Mouse (Mus musculus) kidney, embryonic 15.5 days (tissue): ENCODE results near the gene Foxj2. TPM values are rescaled to one million over a fixed set of nuclear protein-coding genes. Genes with fewer than 3 reads are reported as not detected.
A peak's percentile ranks its signal among the peaks of the same experiment; 100 is the strongest.

ENCODE experiments used
- ATAC-seq: fragments of 200-750 bp; cut with Nextera tagmentation; replicated peaks from 2 replicates; pipeline ENCODE4 v1.8.0; 2017; ENCODE audit warnings: moderate TSS enrichment; ENCODE audit not compliant: low FRiP score
- H3K27ac ChIP-seq: fragments of 300-500 bp; sonication (generic); 2 replicates; pipeline ENCODE4 v1.5.1; 2015; ENCODE audit warnings: mild to moderate bottlenecking, inconsistent platforms
- H3K27me3 ChIP-seq: fragments of 300-500 bp; sonication (generic); 2 replicates; pipeline ENCODE4 v1.6.1; 2015; ENCODE audit warnings: inconsistent platforms
- H3K36me3 ChIP-seq: fragments of 300-500 bp; sonication (generic); 2 replicates; pipeline ENCODE4 v1.6.1; 2015; ENCODE audit warnings: inconsistent platforms
- H3K4me1 ChIP-seq: fragments of 300-500 bp; sonication (generic); 2 replicates; pipeline ENCODE4 v1.6.1; 2015; ENCODE audit warnings: inconsistent platforms
- H3K4me2 ChIP-seq: fragments of 300-500 bp; sonication (generic); 2 replicates; pipeline ENCODE4 v1.6.1; 2015; ENCODE audit warnings: moderate library complexity, mild to moderate bottlenecking, inconsistent platforms
- H3K4me3 ChIP-seq: fragments of 300-500 bp; sonication (generic); replicated peaks from 2 replicates; pipeline ENCODE4 v1.5.1; 2015; ENCODE audit warnings: mild to moderate bottlenecking, inconsistent platforms
- H3K9ac ChIP-seq: fragments of 300-500 bp; sonication (generic); 2 replicates; pipeline ENCODE4 v1.6.1; 2015; ENCODE audit warnings: mild to moderate bottlenecking, inconsistent platforms
- H3K9me3 ChIP-seq: fragments of 300-500 bp; sonication (generic); replicated peaks from 2 replicates; pipeline ENCODE4 v1.6.1; 2016; ENCODE audit warnings: inconsistent platforms
- WGBS: fragments of 180-500 bp; shearing (Covaris S2); methylation state at CpG from one replicate; pipeline ENCODE4 v1.1.7; 2015; ENCODE audit warnings: mixed read lengths; 5-methylcytosine and 5-hydroxymethylcytosine counted together
- polyA plus RNA-seq: library from polyadenylated mRNA; unstranded; fragments of >200 nt; fragmentation: Nextera tagmentation; extraction: Ambion mirVana; gene quantifications from 2 replicates; pipeline ENCODE4 v1.2.1, GENCODE M21; 2015

Gene Foxj2
- polyA plus RNA-seq, 1 experiment from 2014 or later: 6.3 TPM

DNA sequence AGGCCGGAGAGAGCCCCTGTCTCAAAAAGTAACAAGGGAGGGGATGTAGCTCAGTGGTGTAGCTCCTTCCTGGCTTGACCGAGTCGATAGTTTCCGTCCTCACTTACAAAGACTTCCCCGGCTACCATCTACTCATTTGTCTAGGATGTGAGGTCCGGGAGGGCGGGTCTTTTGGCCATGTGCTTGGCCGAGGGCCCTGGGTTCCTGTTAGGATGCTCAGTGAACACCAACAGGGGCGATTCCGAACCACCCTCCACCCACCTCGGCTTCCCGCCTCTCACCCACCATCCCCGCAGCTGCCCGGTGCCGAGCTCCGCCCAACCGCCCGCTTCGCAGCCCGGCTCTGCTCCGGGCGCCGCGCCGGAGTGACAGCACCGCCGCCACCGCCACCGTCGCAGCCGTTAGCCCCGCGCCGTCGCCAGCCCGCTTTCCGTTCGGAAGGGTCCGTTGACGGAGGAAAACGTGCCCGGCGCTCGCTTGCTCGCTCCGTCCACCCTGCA is 18.4 kb upstream of the Foxj2 start, which contains the start of gene Slc2a3:
TSS of gene Slc2a3 (minus strand) at position 340 of the 500 bp plus-strand sequence.
- peak within 1 kb of the TSS; percentile 98 for H3K4me2 ChIP-seq
- peak within 1 kb of the TSS; percentile 62 for H3K4me3 ChIP-seq
- under 1% methylated on average over 46 of the region's 46 CpGs for WGBS
- H3K27me3 ChIP-seq: peaks cover 18% of the 10 kb centered on the region
- peak; percentile 74 for ATAC-seq
- H3K9ac ChIP-seq: peak within 1 kb of the TSS; percentile 58
- H3K36me3 ChIP-seq: no peaks in the 10 kb centered on the region
- H3K27ac ChIP-seq: peak within 1 kb of the TSS; percentile 54
- peaks cover 17% of the 10 kb centered on the region for H3K4me1 ChIP-seq
- no peaks in the 10 kb centered on the region for H3K9me3 ChIP-seq

- 3% methylated on average over 34 of the region's 34 CpGs for WGBS
- peak overlapping the region; percentile 54 for H3K27ac ChIP-seq
- H3K36me3 ChIP-seq: no peaks in the 10 kb centered on the region
- no peaks in the 10 kb centered on the region for H3K9me3 ChIP-seq
- H3K4me3 ChIP-seq: peak overlapping the region; percentile 62
- ATAC-seq: peak; percentile 76
- peak overlapping the region; percentile 58 for H3K9ac ChIP-seq
- H3K4me2 ChIP-seq: peak overlapping the region; percentile 98
- peaks cover 17% of the 10 kb centered on the region for H3K4me1 ChIP-seq
- H3K27me3 ChIP-seq: peaks cover 18% of the 10 kb centered on the region
These were observed 17.8 kb upstream of the Foxj2 start for GRCm38 (mm10) chr6:122801801-122802514.

DNA sequence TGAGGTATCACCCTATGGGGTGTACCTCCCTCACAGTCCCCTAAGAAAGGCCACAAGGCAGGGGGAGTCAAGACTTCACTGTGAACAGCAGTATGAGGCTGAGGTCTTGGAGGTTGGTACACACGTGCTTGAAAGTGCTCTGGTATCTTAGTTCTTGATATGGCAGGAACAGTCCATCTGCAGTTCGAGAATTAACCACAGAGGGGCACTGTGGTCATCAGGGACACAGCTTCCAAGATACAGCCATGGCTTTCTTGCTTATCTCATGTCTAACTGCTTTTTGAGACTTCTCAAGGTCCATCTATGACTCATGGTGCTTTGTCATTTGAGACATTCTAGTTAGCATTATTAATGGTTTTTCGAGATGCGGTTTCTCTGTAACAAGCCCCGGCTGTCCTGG is 15.3 kb upstream of the Foxj2 start:
- no peak overlapping the region for H3K4me3 ChIP-seq
- H3K36me3 ChIP-seq: no peaks in the 10 kb centered on the region
- ATAC-seq: no peak
- H3K9me3 ChIP-seq: no peaks in the 10 kb centered on the region
- WGBS: 26% methylated on average over 5 of the region's 5 CpGs
- no peak overlapping the region for H3K27ac ChIP-seq
- H3K9ac ChIP-seq: no peak overlapping the region
- no peak overlapping the region for H3K4me2 ChIP-seq
- H3K4me1 ChIP-seq: peaks cover 17% of the 10 kb centered on the region
- H3K27me3 ChIP-seq: peaks cover 18% of the 10 kb centered on the region

- ATAC-seq: no peak
- Histone ChIP-seq H3K4me3 (peak overlapping the region; percentile 73), H3K4me2 (peak overlapping the region; percentile 70), H3K27ac (peak overlapping the region; percentile 100), H3K36me3 (no peaks in the 10 kb centered on the region), H3K27me3 (no peaks in the 10 kb centered on the region), H3K9me3 (no peaks in the 10 kb centered on the region), H3K4me1 (peaks cover 10% of the 10 kb centered on the region), H3K9ac (peak overlapping the region; percentile 49)
- WGBS: 1% methylated on average over 11 of the region's 11 CpGs
These were observed 9.6 kb upstream of the Foxj2 start for GRCm38 (mm10) chr6:122810022-122810614.

GRCm38 (mm10) chr6:122810615-122811279 is 9.0 kb upstream of the Foxj2 start:
- peaks cover 10% of the 10 kb centered on the region for H3K4me1 ChIP-seq
- no peaks in the 10 kb centered on the region for H3K9me3 ChIP-seq
- H3K4me3 ChIP-seq: peak overlapping the region; percentile 73
- peak overlapping the region; percentile 69 for H3K9ac ChIP-seq
- peak; percentile 99 for ATAC-seq
- under 1% methylated on average over 29 of the region's 30 CpGs for WGBS
- no peaks in the 10 kb centered on the region for H3K36me3 ChIP-seq
- H3K27me3 ChIP-seq: no peaks in the 10 kb centered on the region
- H3K4me2 ChIP-seq: peak overlapping the region; percentile 70
- H3K27ac ChIP-seq: peak overlapping the region; percentile 100

GRCm38 (mm10) chr6:122811280-122811652 is 8.4 kb upstream of the Foxj2 start:
- Histone ChIP-seq H3K4me3 (peak overlapping the region; percentile 73), H3K9me3 (no peaks in the 10 kb centered on the region), H3K4me2 (peak overlapping the region; percentile 70), H3K4me1 (peaks cover 10% of the 10 kb centered on the region), H3K9ac (peak overlapping the region; percentile 69), H3K27ac (peak overlapping the region; percentile 100), H3K36me3 (no peaks in the 10 kb centered on the region), H3K27me3 (no peaks in the 10 kb centered on the region)
- ATAC-seq: peak; percentile 96
- WGBS: under 1% methylated on average over 38 of the region's 38 CpGs

DNA sequence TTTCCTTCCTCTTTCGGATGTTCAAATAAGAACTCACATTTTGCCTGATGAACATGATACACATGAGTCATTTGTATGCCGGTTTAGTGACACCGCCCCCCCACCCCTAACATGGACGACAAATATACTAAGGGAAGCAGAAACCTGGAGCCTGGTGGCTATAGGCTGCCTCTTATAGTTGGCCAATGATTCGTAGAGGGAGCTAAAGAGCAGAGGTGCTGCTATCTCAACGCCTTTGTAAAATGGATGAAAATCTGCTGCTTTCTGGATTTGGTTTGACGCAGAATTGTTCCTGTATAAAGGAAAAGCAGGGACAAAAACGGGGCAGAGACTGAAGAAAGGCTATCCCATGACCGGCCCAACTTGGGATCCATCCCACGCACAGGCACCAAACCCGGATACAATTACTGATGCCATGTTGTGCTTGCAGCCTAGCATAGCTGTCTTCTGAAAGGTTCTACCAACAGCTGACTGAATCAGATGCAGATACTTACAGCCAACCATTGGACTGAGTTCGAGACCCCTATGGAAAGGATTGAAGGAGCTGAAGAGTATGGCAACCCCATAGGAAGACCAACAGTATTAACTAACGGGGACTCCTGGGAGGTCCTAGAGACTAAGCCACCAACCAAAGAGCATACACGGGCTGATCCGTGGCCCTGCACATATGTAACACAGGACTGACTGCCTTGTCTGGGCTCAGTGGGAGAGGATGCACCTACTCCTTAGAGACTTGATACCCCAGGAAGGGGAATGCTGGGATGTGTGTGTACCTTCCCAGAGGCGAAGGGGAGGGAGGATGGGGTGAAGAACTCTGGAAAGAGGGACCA is 7.7 kb upstream of the Foxj2 start:
- Histone ChIP-seq H3K9ac (peak overlapping the region; percentile 69; the same call in 1 of the 2 replicates), H3K4me3 (peak overlapping the region; percentile 73), H3K9me3 (no peaks in the 10 kb centered on the region), H3K4me2 (peak overlapping the region; percentile 70), H3K27ac (peak overlapping the region; percentile 100), H3K36me3 (no peaks in the 10 kb centered on the region), H3K4me1 (peaks cover 10% of the 10 kb centered on the region), H3K27me3 (no peaks in the 10 kb centered on the region)
- 24% methylated on average over 16 of the region's 16 CpGs for WGBS
- peak; percentile 41 for ATAC-seq

DNA sequence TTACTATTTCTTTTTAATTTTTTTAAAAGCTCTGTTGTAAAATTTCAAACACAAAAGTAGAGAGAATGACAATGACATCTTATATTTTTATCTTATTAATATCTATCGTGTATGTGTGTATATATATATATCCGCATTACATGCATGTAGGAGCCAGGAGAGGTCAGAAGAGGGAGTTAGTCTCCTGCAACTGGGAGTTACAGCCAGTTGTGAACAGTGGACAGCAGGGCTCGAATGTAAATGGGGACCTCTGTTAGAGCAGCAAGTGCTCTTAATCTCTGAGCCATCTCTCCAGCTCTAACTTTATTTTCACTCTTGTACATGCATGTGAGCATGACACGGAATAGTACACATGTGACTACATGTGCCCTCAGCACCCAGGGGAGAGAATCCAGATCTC is 7.0 kb upstream of the Foxj2 start:
- ATAC-seq: no peak
- H3K4me1 ChIP-seq: peaks cover 10% of the 10 kb centered on the region
- WGBS: 89% methylated on average over 4 of the region's 4 CpGs

DNA sequence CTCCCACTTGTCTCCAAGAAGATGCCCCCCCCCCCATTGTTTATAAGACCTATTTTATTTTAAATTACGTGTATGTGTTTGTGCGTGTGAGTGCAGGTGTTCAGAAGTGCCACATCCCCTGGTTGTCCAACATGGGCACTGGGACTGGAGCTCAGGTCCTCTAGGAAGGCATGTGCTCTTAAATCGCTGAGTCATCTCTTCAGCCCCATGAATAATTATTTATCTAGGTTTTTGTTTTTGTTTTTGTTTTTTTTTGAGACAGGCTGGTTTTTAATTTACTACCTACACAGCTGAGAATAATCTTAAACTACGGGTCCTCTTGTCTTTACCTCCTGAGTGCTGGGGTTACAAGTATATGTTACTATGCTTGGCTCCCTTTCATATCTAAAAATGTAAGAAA is 6.1 kb upstream of the Foxj2 start:
- Histone ChIP-seq H3K27ac (no peak overlapping the region), H3K27me3 (no peaks in the 10 kb centered on the region), H3K9ac (no peak overlapping the region), H3K36me3 (no peaks in the 10 kb centered on the region), H3K4me2 (no peak overlapping the region), H3K4me1 (peaks cover 10% of the 10 kb centered on the region), H3K9me3 (no peaks in the 10 kb centered on the region), H3K4me3 (no peak overlapping the region)
- WGBS: 84% methylated on average over 4 of the region's 4 CpGs
- no peak for ATAC-seq

More for the DNA sequence above, 7.0 kb upstream of the Foxj2 start:
- no peak overlapping the region for H3K9ac ChIP-seq
- no peaks in the 10 kb centered on the region for H3K36me3 ChIP-seq
- no peak overlapping the region for H3K4me3 ChIP-seq
- no peaks in the 10 kb centered on the region for H3K27me3 ChIP-seq
- no peak overlapping the region for H3K27ac ChIP-seq
- H3K9me3 ChIP-seq: no peaks in the 10 kb centered on the region
- H3K4me2 ChIP-seq: no peak overlapping the region

DNA sequence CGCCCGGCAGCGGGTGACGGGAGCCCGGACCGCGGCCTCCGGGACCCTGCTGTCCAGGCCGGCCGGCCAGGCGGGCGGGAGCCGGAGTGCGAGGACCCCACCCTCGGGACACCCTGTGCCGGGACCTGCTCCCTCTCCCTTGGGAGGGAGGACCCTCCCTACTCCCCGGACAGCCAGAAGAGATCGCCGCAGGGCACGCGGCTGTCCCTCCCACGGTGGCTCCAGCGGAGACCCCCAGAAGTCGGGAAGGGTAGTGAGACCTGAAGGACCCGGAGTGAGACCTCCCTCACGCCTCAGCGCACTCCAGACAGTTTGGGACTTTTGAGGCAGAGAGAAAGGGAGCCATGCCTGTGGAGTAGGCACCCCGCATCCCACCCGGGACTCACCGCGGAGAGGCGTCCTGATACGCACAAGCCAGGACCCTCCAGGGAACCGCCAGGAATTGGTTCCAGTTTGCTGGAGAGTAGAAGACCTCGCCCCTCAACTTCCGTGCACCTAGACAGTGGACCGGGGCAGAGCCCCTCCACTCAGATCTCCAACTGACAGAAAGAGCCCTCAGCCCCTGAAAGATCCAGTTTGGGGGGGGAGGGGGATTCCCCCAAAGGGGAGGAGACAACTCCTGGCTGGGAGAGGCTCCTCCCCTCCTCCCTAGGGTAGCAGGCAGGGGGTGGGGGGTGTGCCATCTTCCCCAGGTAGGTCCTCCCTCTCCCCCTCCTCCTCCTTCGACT is 521 bp downstream of the Foxj2 start:
- Histone ChIP-seq H3K4me3 (peak overlapping the region; percentile 83), H3K27me3 (no peaks in the 10 kb centered on the region), H3K27ac (peak overlapping the region; percentile 85), H3K4me2 (peak overlapping the region; percentile 84), H3K9me3 (no peaks in the 10 kb centered on the region), H3K9ac (peak overlapping the region; percentile 93), H3K4me1 (peaks cover 44% of the 10 kb centered on the region), H3K36me3 (0 out of 2 replicates have a peak, but pooled peaks cover 3% of the 10 kb centered on the region)
- 0% methylated on average over 37 of the region's 38 CpGs for WGBS
- peak; percentile 77 for ATAC-seq
